Mouse (Mus musculus): ENCODE data around the gene Arntl2. TPM values are rescaled to one million over a fixed set of nuclear protein-coding genes. Genes with fewer than 3 reads are reported as not detected.
"Not testable (repeated sequence)": the region's sequence is repeated elsewhere in the genome, so short reads cannot be mapped to it uniquely, and the experiment has no call there.

Arntl2 gene
- total RNA-seq (2022) = 1 to 10 TPM; 4.8 to 8.5 (median 5.6) TPM

DNA sequence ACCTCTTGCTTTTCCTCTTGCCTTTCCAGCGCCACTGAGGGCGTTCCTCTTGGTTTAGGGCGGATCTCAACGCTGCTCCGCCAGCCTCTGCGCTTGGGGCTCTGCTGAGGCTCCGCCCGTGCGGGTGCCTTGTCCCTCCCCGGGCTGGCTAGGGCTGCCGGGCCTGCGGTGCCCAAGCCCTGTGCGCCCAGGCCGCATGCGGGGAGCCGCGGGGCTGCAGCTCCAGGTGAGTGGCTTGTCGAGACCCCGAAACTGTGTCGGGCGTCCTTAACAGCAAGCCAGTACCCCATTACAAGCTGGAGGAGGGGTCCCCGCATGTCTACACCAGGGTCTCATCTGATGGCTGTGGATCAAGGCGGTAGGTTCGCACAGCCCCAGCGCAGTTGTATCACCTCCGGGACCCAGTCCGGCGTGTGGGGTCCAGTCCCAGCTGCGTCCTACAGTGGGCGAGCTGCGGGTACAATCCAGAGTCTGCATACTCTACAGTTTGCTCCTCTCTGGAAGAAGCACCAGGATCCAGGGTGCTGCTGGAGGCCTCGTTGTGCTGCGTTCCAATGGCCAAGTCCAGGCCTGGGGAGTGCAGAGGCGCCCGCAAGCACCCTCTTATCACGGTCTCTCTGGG is at the start of gene Arntl2:
Gene Arntl2 (plus strand): TSS at position 132 of the 622 bp plus-strand sequence.
- peak; percentile 39 to 43 for DNase-seq (ENCODE audit: low spot score in 2 of 2)

DNA sequence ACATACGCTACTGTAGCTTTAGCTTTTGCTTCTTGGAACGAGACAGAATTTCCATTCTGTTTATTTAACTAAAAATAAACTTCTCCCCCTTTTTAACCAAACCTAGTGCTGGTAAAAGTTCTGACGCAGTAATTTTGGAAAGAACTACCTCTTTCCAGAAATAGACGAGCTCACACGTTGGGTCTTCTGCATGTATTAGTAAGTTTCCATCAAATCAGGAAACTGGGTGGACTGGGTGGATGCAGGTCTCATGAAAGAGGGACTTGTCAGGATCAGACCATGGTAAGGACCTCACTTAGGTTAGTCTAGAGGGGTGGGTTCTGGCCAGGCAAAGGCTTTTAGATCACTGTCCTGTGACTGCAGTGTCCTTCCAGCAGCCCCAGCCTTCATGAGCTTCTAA is 49.3 kb upstream of the Arntl2 start:
- no peak for DNase-seq (ENCODE audit: low spot score in 2 of 2)

DNA sequence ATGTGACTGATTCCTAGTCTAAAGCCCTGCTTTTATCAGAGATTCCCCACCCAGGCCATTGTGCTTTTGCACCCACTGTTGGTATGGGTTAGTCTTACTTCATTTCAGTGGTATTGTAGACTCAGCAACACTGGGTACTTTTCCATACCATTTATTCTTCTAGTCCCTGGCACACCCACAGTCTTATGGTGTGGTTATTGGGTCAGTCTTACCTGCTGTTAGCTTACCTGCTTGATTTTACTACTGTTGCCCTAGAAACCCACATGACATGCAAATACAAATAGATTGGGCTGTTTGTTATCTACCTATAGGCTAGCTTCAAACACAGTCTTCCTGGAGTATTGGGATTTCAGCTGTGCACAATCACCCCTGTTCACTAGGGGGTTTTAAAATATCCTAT is 48.8 kb upstream of the Arntl2 start:
- DNase-seq (ENCODE audit: low spot score in 2 of 2) = no peak

DNA sequence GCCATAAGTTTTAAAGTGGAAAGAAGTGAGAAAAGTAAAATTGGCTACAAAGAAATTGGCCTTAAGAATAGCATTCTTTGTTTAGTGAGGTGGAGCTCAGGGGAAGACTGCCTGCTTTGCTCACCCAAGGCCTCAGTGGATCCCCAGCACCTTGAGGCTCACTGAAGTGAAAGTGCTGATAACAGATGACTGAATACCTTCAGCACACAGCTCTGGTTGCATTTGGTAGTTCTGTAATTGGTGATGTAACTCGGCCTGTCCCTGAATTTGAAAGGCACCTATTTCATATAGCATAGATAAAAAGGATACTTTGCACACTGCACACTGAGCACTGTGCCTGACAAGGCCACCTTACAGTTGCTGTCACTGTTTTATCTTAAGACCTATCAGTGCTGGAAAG is 47.6 kb upstream of the Arntl2 start:
- no peak for DNase-seq (ENCODE audit: low spot score in 2 of 2)

DNA sequence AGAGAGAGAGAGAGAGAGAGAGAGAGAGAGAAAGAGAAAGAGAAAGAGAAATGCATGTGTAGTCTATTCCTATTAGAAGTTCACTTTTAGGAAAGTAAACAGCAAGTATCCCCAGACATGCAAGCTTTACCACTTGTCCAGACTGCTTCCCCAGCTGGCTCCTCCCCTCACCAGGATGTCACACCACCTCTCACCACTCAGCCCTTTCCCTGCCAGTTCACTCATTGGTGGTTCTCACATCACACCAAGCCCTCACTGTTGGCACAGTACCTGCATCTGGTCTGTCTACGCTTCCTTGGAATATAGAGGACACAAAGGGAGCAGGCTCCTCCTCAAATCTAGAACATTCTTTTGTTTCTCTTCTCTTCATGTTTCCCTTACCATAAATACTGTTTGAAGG is 44.2 kb upstream of the Arntl2 start:
- no peak for DNase-seq (ENCODE audit: low spot score in 2 of 2)

DNA sequence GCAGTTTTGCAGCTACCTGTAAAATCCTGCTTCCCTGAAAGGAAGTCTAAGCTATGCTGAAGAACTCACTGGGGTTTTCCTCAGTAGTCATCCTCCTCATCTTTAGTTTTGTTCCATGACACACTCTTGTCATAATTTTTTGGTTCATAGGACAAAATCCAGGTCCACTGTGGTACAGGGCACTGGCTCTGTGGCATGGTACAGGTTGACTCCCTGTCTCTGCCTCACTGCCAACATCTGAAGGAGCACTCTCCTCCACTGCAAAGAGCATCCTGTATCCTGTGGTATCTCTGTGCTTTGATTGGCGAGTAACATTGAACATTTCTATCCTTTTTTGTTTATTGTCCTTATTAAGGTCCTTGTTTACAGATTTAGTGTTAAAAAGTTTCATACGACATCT is 43.7 kb upstream of the Arntl2 start:
- DNase-seq (ENCODE audit: low spot score in 2 of 2) = no peak

DNA sequence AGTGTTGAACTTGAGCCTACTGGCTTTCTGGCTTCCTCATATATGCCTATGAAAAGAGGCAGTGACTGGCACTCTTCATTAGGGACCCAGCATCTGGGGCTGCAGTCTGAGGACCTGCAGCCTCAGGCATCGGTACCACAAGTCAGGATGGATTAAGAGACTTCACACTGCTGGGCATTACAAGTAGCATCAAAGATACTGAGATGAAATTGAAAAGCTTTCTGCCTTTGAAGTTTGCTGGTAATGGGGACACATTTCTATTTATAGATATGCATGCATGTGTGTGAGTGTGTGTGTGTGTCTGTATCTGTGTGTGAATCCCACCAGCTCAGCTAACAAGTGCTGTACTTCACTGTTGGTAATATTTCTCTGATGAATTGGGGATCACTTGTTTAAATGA is 43.2 kb upstream of the Arntl2 start:
- DNase-seq (ENCODE audit: low spot score in 2 of 2) = no peak

DNA sequence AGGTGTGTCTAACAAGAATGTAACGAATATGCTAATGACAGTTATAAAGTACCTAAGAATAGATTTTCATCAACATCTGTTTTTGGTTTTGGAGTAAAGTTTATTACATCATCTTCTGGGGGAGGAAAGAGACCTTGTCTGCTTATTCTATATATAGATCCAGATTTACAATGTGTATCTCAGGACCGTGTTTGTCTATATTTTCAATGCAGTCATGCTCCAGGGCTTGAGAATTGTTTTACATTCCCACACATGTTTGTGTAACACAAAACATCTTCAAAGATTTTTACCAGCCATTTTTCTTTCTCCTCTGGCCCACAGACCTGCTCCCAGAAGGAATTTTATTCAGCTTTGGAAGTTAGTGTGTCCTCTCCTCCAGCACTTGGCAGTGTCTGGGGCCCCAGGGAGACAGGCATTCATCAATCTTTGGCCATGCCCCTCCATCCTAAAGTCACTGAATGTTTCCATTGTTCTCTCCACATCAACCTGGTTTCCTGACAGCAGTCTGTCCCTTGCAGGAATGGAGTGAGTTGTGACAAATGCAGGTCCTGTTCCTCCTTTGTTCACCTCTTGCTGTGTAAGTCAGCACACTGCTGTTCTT is 42.2 kb upstream of the Arntl2 start:
- no peak for DNase-seq (ENCODE audit: low spot score in 2 of 2)

DNA sequence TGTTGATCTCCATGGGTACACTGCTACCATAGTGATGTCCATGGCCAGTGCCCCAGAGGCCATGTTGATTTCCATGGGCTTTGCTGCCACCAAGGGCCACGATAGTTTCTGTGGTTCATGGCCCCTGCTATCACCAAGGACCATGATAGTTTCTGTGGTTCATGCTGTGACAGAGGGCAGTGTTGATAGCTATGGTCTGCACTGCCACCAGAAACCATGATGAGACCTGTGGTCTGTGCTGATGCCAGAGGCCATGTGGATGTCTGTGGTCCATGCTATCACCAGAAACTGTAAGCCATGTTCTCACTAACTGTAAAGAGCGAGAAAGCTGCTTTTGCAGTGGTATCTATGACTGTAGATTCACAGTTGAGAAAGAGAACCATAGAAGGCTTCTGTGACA is 40.7 kb upstream of the Arntl2 start:
- no peak for DNase-seq (ENCODE audit: low spot score in 2 of 2)

DNA sequence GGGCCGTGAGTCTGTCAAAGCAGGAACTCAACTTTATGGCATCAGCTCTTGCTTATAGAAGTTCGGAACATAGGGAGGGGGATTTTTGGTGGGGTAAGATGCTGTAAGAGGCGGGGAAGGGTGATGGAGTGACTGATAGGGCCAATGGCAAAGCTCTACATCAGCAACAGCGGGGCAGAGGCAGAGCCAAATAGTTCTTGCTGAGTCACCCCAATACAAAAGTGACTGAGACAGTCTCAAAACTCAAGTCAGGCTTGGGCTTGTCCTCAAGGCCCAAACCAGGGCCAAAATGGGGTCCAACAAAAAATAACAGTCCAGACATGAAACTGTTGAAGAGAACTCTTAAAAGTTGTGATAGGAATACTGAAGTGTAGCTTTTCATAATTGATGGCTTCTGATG is 40.2 kb upstream of the Arntl2 start:
- no peak for DNase-seq (ENCODE audit: low spot score in 2 of 2)

DNA sequence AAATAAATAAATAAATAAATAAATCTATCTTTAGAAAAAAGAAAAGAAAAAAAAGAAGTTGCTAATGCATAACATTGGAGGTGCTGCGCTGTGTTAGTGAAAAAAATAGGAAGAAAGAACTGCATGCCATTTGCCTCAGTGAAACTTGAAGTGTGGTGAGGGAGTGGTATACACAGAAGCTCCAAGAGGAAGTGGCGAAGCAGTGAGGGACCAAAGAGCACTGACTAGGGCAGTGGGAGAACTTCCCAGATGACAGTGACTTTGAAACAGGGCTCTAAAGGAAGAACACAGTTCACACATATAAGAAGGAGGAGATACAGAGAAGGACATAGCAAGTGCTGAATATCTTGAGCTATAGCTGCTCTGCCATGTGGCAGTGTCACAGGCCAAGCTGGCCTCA is 36.8 kb upstream of the Arntl2 start:
- no peak for DNase-seq (ENCODE audit: low spot score in 2 of 2)

DNA sequence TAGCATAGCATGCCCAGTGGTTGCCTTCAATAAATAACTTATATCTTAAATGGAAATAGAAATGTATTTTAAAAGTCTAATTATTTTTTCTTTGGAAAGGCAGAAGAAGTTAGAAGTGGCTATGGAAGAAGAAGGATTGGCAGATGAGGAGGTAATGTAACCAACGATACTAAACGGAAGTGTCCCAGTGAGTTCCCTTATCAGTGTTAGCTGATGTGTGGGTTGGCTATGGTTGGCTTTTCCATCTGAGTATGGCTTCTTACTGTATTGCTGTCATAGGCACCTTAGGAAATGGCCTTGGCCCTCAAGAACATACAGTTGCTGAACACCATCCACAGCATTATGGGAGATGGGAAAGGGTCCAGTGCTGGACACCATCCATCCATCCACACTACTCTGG is 35.8 kb upstream of the Arntl2 start:
- no peak for DNase-seq (ENCODE audit: low spot score in 2 of 2)

DNA sequence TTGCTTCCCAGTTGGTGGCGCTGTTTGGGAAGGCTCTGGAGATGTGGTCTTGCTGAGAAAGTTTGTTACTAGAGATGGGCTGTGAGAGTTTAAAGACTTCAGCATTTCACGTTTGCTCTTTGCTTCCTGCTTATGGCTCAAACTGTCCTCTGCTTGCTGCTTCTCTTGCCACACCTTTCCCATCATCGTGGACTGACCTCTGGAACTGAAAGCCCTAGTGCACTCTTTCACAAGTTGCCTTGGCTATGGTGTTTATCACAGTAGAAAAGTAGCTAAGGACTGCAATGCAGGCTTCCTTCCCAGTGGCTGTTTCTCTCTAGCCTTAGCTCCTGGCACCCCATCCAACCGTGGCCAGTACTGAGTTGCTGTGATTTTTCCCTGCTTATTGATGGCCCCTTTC is 35.1 kb upstream of the Arntl2 start:
- no peak for DNase-seq (ENCODE audit: low spot score in 2 of 2)

DNA sequence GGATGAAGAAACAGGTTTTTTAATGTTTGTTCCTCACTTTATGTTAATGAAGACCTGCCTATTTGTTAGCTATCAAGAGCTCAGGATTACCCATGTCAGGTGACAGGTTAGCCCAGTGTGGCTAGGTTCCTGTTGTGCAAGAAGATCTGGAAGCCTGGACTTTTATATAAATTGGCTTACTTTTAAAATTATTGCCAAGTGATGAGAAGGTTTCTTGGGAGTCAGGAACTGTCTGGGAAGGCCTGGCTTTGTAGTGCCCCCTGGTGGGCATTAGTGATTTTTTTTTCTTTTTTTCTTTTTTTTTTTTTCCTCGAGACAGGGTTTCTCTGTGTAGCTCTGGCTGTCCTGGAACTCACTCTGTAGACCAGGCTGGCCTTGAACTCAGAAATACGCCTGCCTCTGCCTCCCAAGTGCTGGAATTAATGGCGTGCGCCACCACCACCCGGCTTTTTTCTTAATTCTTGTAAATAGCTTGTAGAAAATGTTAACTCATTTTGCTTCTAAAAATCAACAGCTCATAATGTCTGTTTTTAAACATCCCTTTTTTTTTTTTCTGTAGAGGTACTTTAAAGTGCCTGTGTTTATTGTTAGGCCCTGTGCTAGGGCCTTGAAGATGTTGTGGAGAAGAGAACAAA is 33.5 kb upstream of the Arntl2 start:
- no peak for DNase-seq (ENCODE audit: low spot score in 2 of 2)

DNA sequence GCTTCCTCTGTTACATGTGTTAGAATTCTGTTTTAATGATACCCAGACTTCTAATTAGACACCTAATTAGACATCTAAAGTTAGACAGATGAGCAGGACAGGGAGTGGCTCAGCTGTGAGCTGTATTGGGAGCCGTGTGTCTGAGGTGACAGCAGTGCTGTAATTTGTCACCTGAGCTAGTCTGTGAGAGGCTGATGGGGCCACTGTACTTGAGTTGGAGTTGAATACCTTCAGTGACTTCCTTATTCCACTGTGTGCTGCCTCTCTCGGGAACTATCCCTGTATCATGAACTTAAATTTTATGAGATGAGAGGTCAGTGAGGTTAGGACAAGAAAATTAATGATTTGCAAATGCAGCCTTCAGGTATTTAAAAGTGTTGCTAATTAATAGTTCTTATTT is 31.3 kb upstream of the Arntl2 start:
- no peak for DNase-seq (ENCODE audit: low spot score in 2 of 2)

DNA sequence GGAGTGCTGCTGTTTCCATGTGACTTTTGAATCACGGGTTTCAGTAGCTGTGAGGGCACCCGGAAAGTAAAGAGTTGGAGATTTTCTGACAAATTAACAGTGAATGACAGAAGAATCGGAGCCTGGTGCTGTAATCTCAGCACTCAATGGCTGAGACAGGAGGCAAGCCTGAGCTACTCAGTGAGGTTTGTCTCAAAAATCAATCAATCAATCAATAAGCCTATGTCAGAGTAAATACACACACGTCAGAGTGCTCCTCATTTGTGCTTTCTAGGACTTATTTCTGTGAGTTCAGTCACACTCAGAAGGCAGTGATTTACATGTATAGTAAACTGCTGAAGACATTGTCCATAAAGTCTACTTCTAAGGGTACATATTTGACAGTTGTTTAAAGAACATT is 30.6 kb upstream of the Arntl2 start:
- no peak for DNase-seq (ENCODE audit: low spot score in 2 of 2)

DNA sequence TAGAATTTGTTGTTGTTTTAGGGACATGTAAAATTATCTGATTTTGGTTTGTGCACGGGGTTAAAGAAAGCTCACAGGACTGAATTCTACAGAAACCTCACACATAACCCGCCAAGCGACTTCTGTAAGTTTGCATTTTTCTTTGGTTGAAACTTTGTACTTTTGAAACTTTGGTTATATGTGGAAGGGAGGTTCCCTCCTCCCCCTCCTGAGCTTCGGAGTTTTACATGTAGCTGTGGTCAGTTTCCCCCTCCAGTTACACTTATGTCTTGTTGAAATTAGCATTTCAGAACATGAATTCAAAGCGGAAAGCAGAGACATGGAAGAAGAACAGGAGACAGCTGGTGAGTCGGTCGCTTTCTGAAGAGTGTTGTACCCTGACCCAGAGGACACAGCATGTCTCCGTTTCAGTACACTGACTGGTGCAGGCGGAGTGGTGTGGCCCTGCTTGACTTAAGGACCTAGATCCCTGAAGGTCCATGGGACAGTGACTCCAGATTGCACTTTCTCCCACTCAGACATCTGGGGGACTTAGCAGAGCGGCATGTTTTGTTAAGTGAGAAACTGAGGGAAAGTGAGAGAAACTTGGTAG is 26.9 kb upstream of the Arntl2 start:
- no peak for DNase-seq (ENCODE audit: low spot score in 2 of 2)

DNA sequence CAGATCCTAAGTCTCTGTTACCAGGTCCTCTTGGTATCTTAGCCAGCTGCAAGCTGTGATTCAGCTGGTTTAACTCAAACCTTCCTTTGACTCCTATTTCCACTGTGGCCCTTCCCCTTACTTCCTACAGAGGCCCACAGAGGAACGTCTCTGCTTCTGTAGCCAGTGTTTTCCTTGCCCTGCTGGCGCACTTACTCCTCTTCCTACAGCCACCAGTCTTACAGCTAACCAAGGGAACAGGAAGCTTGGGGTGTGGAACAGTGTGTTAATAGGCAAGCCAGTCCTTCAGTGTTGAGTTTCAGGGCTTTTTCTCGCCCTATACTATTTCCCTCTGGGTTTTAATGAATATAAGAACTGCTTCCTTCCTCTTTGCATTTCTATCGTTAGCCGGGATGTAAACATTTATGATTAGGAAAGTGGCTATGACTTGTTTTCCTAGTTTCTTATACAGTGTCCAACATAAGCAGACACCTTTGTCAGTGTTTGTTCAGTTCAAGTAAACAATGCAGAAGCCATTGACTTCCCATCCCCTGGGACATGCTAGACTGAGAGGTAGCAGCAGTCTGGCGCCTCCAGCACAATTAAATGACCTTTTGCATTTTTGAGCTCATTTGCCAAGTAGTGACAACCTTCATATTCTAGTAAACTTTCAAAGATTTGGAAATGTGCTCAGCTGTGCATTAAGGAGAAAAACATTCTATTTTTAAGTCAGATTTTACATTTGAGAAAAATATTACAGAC is 25.7 kb upstream of the Arntl2 start:
- no peak for DNase-seq (ENCODE audit: low spot score in 2 of 2)

DNA sequence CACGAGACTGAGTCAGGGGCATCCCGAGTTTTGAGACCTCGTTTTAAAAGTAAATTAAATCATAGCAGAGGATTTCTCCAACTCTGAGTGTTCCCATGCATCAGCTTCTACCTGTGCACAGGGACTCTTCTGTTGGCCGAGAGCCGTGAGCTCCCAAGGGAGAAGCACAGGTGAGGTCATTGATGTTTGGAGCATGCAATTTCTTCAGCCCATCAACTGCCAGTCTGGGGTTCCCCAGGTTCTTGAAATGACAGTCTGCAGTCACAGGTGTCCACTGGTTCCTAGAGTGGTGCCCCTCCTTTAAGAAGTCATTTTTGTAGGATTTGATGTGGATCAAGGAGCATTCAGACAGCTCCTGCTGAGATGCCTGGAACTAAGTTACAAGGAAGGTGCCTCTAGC is 25.0 kb upstream of the Arntl2 start:
- no peak for DNase-seq (ENCODE audit: low spot score in 2 of 2)

DNA sequence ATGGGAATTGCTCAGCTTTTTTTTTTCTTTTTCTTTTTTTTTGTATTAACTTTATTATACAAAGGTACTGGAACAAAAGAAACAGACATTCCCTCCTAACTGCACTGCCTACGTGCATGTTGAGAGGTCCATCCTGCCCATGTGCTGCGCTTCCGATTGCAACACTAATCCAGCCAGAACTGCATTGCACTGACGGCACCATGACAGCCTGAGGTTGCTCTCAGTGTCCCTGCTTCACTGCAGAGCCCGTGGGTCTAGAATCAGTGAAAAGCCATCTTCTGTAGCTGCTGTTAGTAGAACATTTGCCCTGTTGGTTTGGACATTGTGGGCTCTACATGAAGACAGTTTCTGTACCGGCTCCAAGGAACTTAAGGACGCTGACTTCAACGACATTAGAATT is 20.0 kb upstream of the Arntl2 start:
- DNase-seq (ENCODE audit: low spot score in 2 of 2) = not testable (repeated sequence)

DNA sequence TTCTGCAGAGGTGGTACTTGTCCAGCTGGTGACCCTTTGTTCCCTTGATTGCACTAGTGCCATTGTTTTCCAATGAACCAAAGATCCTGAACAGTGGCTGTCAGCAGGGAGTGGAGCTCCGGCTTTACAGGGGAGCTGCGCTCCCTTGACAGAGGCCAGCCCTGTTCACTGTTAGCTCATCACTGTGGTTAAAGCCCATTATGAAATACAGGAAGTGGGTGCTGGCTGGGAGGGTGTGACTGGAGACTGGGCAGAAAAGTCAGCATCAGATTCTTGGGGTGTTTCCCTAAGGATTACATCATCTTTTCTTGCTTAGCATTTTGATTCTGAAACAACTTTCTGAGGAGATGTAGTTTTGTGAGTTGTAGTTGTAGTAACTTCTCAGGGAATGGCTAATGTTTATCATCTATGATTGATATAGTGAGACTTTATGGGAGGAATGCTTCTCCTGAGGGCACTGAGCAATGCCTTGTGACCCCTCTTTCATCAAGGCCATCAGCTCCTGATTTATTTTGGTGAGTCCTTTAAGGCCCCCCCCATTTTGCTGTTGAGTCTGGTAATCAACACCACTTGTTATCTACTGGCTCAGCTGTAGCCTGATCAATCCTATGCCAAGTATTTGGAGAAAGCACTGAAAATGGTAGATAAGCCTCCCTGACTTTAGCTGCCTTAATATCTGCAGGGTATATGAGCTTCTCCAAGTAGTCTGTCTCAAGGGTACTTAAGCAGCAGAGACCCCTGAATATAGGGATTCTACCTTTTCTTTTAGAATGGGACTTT is 19.1 kb upstream of the Arntl2 start:
- no peak for DNase-seq (ENCODE audit: low spot score in 2 of 2)

Measured in left cerebral cortex, adult 8-10 months (tissue).